Mouse (Mus musculus) right cerebral cortex, postnatal 25 days (tissue): ENCODE data around the gene Vmn2r124.
"Not testable (repeated sequence)": the region's sequence is repeated elsewhere in the genome, so short reads cannot be mapped to it uniquely, and the experiment has no call there.

ENCODE experiments used
- DNase-seq: peaks from one replicate; pipeline ENCODE4 v3.0.0; 2022

Gene Vmn2r124

GRCm38 (mm10) chr17:18049124-18049523 is at the start of gene Vmn2r124:
TSS of gene Vmn2r124 (plus strand) at chr17:18049424.
- no peak for DNase-seq

- DNase-seq: no peak
Observed at GRCm38 (mm10) chr17:18004752-18005151, 44.5 kb upstream of the Vmn2r124 start.

DNA sequence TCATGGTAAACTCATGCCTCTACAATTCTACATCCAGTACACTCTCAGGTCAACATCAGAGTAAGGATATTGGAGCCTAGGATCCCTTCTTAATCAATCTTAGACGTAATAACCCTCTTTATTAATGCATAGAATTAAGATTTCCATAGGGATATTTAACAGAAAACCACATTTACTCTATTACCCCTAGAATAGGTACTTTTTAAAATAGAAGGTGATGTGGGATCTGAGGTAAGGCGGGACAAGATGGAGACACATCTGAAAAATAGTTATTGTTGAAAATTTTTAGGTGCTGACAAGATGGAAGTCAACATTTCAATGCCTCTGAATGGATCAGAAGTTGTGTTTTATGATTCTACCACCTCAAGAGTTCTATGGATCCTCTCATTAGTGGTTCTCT is 27.8 kb upstream of the Vmn2r124 start, which contains the start of gene Fpr-rs4:
Gene Fpr-rs4, plus strand, starts transcription at position 301 of the 400 bp plus-strand sequence.
- DNase-seq: no peak

DNA sequence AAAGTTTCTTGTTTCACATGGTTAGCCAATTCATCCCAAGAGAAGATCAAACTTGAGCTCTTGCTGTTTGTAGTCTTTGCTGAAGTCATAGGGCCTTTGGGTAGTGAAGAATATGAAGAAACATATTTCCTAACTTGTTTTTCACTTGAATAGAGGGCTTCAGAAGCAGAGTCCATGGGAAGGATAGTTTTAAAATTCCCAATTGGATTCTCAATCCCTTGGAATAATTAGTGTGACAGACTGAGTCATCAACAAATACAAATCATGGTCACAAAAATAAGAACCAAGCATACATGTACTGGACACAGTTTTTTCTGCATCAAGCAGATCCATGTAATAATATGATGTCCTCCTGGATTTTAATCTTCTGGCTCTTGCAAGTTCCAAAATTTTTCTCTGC is 35.5 kb downstream of the Vmn2r124 start, which contains the start of gene Vmn2r91:
Gene Vmn2r91, plus strand, starts transcription at position 301 of the 400 bp plus-strand sequence.
- not testable (repeated sequence) for DNase-seq

DNA sequence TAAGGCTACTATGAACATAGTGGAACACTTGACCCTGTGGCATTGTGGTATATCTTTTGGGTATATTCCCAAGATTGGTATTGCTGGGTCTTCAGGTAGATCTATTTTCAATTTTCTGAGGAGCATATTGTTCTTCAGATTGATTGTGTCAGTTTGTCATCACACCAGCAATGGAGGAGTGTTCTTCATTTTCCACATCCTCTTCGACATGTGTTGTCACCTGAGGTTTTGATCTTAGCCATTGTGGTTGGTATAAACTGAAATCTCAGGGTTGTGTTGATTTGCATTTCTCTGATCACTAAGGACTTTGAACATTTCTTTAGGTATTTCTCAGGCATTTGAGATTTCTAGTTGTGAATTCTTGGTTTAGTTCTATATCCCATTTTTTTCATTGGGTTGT is 46.4 kb downstream of the Vmn2r124 start:
- DNase-seq: not testable (repeated sequence)

DNA sequence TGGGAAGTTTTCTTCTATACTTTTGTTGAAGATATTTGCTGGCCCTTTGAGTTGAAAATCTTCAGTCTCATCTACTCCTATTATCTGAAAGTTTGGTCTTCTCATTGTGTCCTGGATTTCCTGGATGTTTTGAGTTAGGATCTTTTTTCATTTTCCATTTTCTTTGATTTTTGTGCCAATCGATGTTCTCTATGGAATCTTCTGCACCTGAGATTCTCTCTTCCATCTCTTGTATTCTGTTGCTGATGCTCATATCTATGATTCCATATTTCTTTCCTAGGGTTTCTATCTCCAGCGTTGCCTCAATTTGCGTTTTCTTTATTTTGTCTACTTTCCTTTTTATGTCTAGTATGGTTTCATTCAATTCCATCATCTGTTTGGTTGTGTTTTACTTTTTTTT is 53.0 kb downstream of the Vmn2r124 start:
- DNase-seq: not testable (repeated sequence)
